Mouse (Mus musculus) CH12.LX (cell line): ENCODE data around the gene E4f1. TPM values are rescaled to one million over a fixed set of nuclear protein-coding genes. Genes with fewer than 3 reads are reported as not detected.

Source experiments
- DNase-seq: peaks from one replicate; pipeline ENCODE4 v3.0.0-alpha.2; 2013; ENCODE audit errors: extremely low read depth
- H3K27ac ChIP-seq: 2 replicates; pipeline ENCODE4 v1.5.1; 2012; ENCODE audit warnings: low read depth, mild to moderate bottlenecking, control low read depth, moderate library complexity; ENCODE audit not compliant: insufficient read depth
- H3K27me3 ChIP-seq: replicated peaks from 2 replicates; pipeline ENCODE3; 2012; ENCODE audit warnings: inconsistent platforms
- H3K36me3 ChIP-seq, 2 experiments: replicated peaks in 1 of 2; 2 replicates each; pipeline versions ENCODE3 to v1.6.1; 2012; ENCODE audit warnings: inconsistent platforms in 1 of 2, low read length in 1 of 2, mild to moderate bottlenecking in 1 of 2, mixed read lengths in 1 of 2, moderate library complexity in 1 of 2; ENCODE audit not compliant: control insufficient read depth in 1 of 2, insufficient read depth in 1 of 2
- H3K4me1 ChIP-seq, 2 experiments: 2 replicates each; pipeline ENCODE4 v1.6.1; 2012; ENCODE audit warnings: inconsistent platforms in 1 of 2, moderate library complexity in 1 of 2; ENCODE audit not compliant: insufficient read depth in 2 of 2, control insufficient read depth in 1 of 2
- H3K4me2 ChIP-seq: 2 replicates; pipeline ENCODE4 v1.6.1; 2012; ENCODE audit warnings: low read depth, mild to moderate bottlenecking, control low read depth; ENCODE audit not compliant: poor library complexity, insufficient read depth, severe bottlenecking
- H3K4me3 ChIP-seq, 3 experiments: fragments of 150-350 bp in 1 of 3; sonication (generic) in 1 of 3; replicated peaks in 1 of 3; 2 replicates each; pipeline versions ENCODE3 to v1.5.1; 2011 to 2012; ENCODE audit warnings: low read depth in 2 of 3, low read length in 2 of 3, mild to moderate bottlenecking in 2 of 3, moderate library complexity in 2 of 3, control low read depth in 1 of 3, improper control_type of control experiment in 1 of 3, inconsistent platforms in 1 of 3, mixed read lengths in 1 of 3; ENCODE audit not compliant: poor library complexity in 1 of 3
- H3K79me2 ChIP-seq: replicated peaks from 2 replicates; pipeline ENCODE4 v1.6.1; 2012; ENCODE audit warnings: mild to moderate bottlenecking, moderate library complexity; ENCODE audit not compliant: control insufficient read depth, poor library complexity, insufficient read depth, severe bottlenecking; ENCODE audit errors: extremely low read depth
- H3K9ac ChIP-seq: 2 replicates; pipeline ENCODE4 v1.6.1; 2012; ENCODE audit warnings: low read depth, mild to moderate bottlenecking, control low read depth, moderate library complexity; ENCODE audit not compliant: insufficient read depth
- H3K9me3 ChIP-seq: replicated peaks from 2 replicates; pipeline ENCODE3; 2012; ENCODE audit warnings: low read length, inconsistent platforms, mixed read lengths
- CHD1 ChIP-seq: IDR thresholded peaks from 2 replicates; pipeline ENCODE4 v1.6.1; 2012; ENCODE audit warnings: low read depth, low read length, improper control_type of control experiment, inconsistent platforms
- CHD2 ChIP-seq: IDR thresholded peaks from 2 replicates; pipeline ENCODE4 v1.6.1; 2011; ENCODE audit warnings: low read length, improper control_type of control experiment
- E2F4 ChIP-seq: IDR thresholded peaks from 2 replicates; pipeline ENCODE4 v1.6.1; 2011; ENCODE audit warnings: low read depth, low read length, improper control_type of control experiment; ENCODE audit not compliant: insufficient replicate concordance
- ELF1 ChIP-seq: IDR thresholded peaks from 2 replicates; pipeline ENCODE4 v1.6.1; 2014; ENCODE audit warnings: low read depth, mild to moderate bottlenecking, inconsistent platforms, low read length, improper control_type of control experiment
- GABPA ChIP-seq: IDR thresholded peaks from 2 replicates; pipeline ENCODE4 v1.6.1; 2012; ENCODE audit warnings: low read depth, low read length, improper control_type of control experiment, inconsistent platforms; ENCODE audit not compliant: insufficient replicate concordance
- JUN ChIP-seq: IDR thresholded peaks from 2 replicates; pipeline ENCODE4 v1.6.1; 2011; ENCODE audit warnings: low read depth, mild to moderate bottlenecking, low read length, improper control_type of control experiment, moderate library complexity; ENCODE audit not compliant: insufficient read depth
- JUND ChIP-seq: conservative IDR thresholded peaks from 2 replicates; pipeline ENCODE4 v1.6.1; 2011; ENCODE audit warnings: low read depth, low read length, improper control_type of control experiment
- KAT2A ChIP-seq: IDR thresholded peaks from 2 replicates; pipeline ENCODE4 v1.6.1; 2012; ENCODE audit warnings: low read length, improper control_type of control experiment, inconsistent platforms; ENCODE audit not compliant: insufficient replicate concordance
- MAFK ChIP-seq: IDR thresholded peaks from 2 replicates; pipeline ENCODE4 v1.6.1; 2011; ENCODE audit warnings: low read length, improper control_type of control experiment; ENCODE audit not compliant: insufficient replicate concordance
- MXI1 ChIP-seq: IDR thresholded peaks from 2 replicates; pipeline ENCODE4 v1.6.1; 2011; ENCODE audit warnings: mild to moderate bottlenecking, low read depth, low read length, improper control_type of control experiment
- POLR2AphosphoS2 ChIP-seq: IDR thresholded peaks from 2 replicates; pipeline ENCODE4 v1.6.1; 2011; ENCODE audit warnings: low read depth, low read length, improper control_type of control experiment
- RCOR1 ChIP-seq: conservative IDR thresholded peaks from 2 replicates; pipeline ENCODE4 v1.6.1; 2012; ENCODE audit warnings: low read depth, mild to moderate bottlenecking, inconsistent platforms, low read length, improper control_type of control experiment
- SMC3 ChIP-seq: IDR thresholded peaks from 2 replicates; pipeline ENCODE4 v1.6.1; 2011; ENCODE audit warnings: low read depth, low read length, improper control_type of control experiment
- TBP ChIP-seq: conservative IDR thresholded peaks from 2 replicates; pipeline ENCODE4 v1.6.1; 2011; ENCODE audit warnings: low read depth, low read length, improper control_type of control experiment
- TCF12 ChIP-seq: IDR thresholded peaks from 2 replicates; pipeline ENCODE4 v1.6.1; 2014; ENCODE audit warnings: low read depth, mild to moderate bottlenecking, inconsistent platforms, low read length, improper control_type of control experiment
- UBTF ChIP-seq: IDR thresholded peaks from 2 replicates; pipeline ENCODE4 v1.6.1; 2012; ENCODE audit warnings: low read depth, mild to moderate bottlenecking, inconsistent platforms, low read length, improper control_type of control experiment, moderate library complexity
- USF1 ChIP-seq: IDR thresholded peaks from 2 replicates; pipeline ENCODE4 v1.6.1; 2014; ENCODE audit warnings: low read depth, mild to moderate bottlenecking, inconsistent platforms, low read length, improper control_type of control experiment
- ZC3H11A ChIP-seq: IDR thresholded peaks from 2 replicates; pipeline ENCODE4 v1.6.1; 2012; ENCODE audit warnings: low read depth, mild to moderate bottlenecking, inconsistent platforms, low read length, improper control_type of control experiment
- ZKSCAN1 ChIP-seq: IDR thresholded peaks from 2 replicates; pipeline ENCODE4 v1.6.1; 2012; ENCODE audit warnings: low read depth, inconsistent platforms, low read length, improper control_type of control experiment, borderline replicate concordance
- ZMIZ1 ChIP-seq: IDR thresholded peaks from 2 replicates; pipeline ENCODE4 v1.6.1; 2012; ENCODE audit warnings: low read depth, mild to moderate bottlenecking, inconsistent platforms, low read length, improper control_type of control experiment
- dilution Hi-C: fragments of 300-500 bp; cut with MboI; formaldehyde crosslinking; loops from 2 replicates; pipeline ENCODE4 v1.14.3; 2020; ENCODE audit warnings: low sequenced_read_pairs; ENCODE audit not compliant: extremely low pct_unique_long_range_greater_than_20kb, extremely low pct_ligation_motif_present
- in situ Hi-C: fragments of 300-500 bp; cut with MboI; formaldehyde crosslinking; loops from 3 replicates; pipeline ENCODE4 v1.14.3; 2019; ENCODE audit warnings: low sequenced_read_pairs, low pct_ligation_motif_present, low pct_unique_long_range_greater_than_20kb, mixed read lengths
- polyA plus RNA-seq: library from polyadenylated mRNA; unstranded; fragments of >175 nt; gene quantifications from 2 replicates; pipeline ENCODE4 v1.2.1, GENCODE M21; 2012; ENCODE audit warnings: low read depth; ENCODE audit not compliant: insufficient read length
- total RNA-seq, 2 experiments: library from RNA; depleted of rRNA; stranded (reverse); fragments of 300-350 nt in 1 of 2; fragments of >200 nt in 1 of 2; gene quantifications; 2 replicates each; pipeline ENCODE4 v1.2.3; 2012 to 2014

E4f1 gene
- total and polyA plus RNA-seq, 3 experiments: 10.2 to 22.7 (median 16.2) TPM

GRCm38 (mm10) chr17:24488186-24488661, 18.1 kb upstream of the E4f1 start, which contains the start of gene Caskin1:
TSS of gene Caskin1 (plus strand) at chr17:24488601.
- dilution Hi-C loops: no loop called here
- Histone ChIP-seq H3K27me3 (peaks cover 56% of the 10 kb centered on the region), H3K4me3 (peak within 1 kb of the TSS in 1 of 3 experiments; percentile 47)
- TF ChIP-seq ZC3H11A: no peak
- no peak for TF ChIP-seq MXI1
- no peak for TF ChIP-seq USF1
- TF ChIP-seq KAT2A: no peak
- TF ChIP-seq, all 38 proteins: peak for 0
- Histone ChIP-seq H3K36me3 (no peaks in the 10 kb centered on the region), H3K4me2 (peak within 1 kb of the TSS; percentile 76), H3K9ac (no peak within 1 kb of the TSS; the same call in 1 of the 2 replicates), H3K9me3 (no peaks in the 10 kb centered on the region), H3K27ac (no peak within 1 kb of the TSS), H3K79me2 (no peaks in the 10 kb centered on the region), H3K4me1 (peaks cover 5 to 6% of the 10 kb centered on the region in 2 experiments; a peak in 2 of 4 replicates)
- in situ Hi-C loops: no loop called here
- no peak for DNase-seq

GRCm38 (mm10) chr17:24485090-24485860, 15.2 kb upstream of the E4f1 start:
- dilution Hi-C loops: no loop called here
- no peak for DNase-seq
- H3K4me3 ChIP-seq: no peak overlapping the region

GRCm38 (mm10) chr17:24483495-24483894, 13.4 kb upstream of the E4f1 start:
- H3K4me2 ChIP-seq: no peak overlapping the region
- no peak overlapping the region for H3K4me3 ChIP-seq
- H3K36me3 ChIP-seq: no peaks in the 10 kb centered on the region
- no peak overlapping the region for H3K9ac ChIP-seq
- no peaks in the 10 kb centered on the region for H3K79me2 ChIP-seq
- H3K27ac ChIP-seq: no peak overlapping the region
- peaks cover 27% of the 10 kb centered on the region for H3K27me3 ChIP-seq
- peaks cover 6 to 15% of the 10 kb centered on the region in 2 experiments; a peak in 3 of 4 replicates for H3K4me1 ChIP-seq
- in situ Hi-C loops: no loop called here
- TF ChIP-seq ZMIZ1 (no peak), POLR2AphosphoS2 (no peak), E2F4 (no peak), RCOR1 (no peak), JUND (no peak), ZKSCAN1 (no peak)
- TF ChIP-seq, all 38 proteins: peak for 0
- no peaks in the 10 kb centered on the region for H3K9me3 ChIP-seq
- dilution Hi-C loops: no loop called here
- no peak for DNase-seq

More at GRCm38 (mm10) chr17:24485090-24485860, 15.2 kb upstream of the E4f1 start:
- Histone ChIP-seq H3K27ac (no peak overlapping the region), H3K9ac (no peak overlapping the region), H3K79me2 (no peaks in the 10 kb centered on the region), H3K36me3 (no peaks in the 10 kb centered on the region), H3K4me1 (peaks cover 6 to 9% of the 10 kb centered on the region in 2 experiments; a peak in 3 of 4 replicates), H3K27me3 (peaks cover 45% of the 10 kb centered on the region), H3K9me3 (no peaks in the 10 kb centered on the region), H3K4me2 (no peak overlapping the region)
- TF ChIP-seq MAFK: no peak
- no peak for TF ChIP-seq UBTF
- no peak for TF ChIP-seq ELF1
- no peak for TF ChIP-seq KAT2A
- no peak for TF ChIP-seq MXI1
- no peak for TF ChIP-seq ZC3H11A
- TF ChIP-seq GABPA: no peak
- no peak for TF ChIP-seq USF1
- no peak for TF ChIP-seq CHD2
- TF ChIP-seq CHD1: no peak
- no peak for TF ChIP-seq TCF12
- TF ChIP-seq TBP: no peak
- no peak for TF ChIP-seq SMC3
- TF ChIP-seq JUN: no peak
- in situ Hi-C loops: no loop called here
